Mouse (Mus musculus): ENCODE measurements around the gene Pwwp2b.
A peak's percentile ranks its signal among the peaks of the same experiment; 100 is the strongest.

Pwwp2b gene

DNA sequence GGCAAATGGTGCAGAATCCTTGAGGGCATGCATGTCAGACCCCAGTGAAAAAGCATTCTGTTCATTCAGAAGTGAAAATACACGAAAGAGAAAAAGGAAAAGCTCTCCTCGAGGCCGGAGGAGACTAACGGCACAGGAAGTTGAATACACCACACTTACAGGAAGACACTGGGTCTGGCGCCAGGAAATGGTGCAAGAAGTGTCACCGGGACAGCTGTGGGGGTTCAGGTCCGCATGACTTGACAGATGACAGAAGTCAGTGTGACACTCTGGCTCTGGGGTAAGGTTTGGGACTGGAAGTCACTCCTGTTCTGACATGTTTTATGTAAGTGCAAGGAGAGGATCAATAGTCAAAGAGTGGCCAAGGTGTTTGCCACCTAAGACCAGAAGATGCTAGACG, 23.6 kb upstream of the Pwwp2b start:
- no peak for DNase-seq (ENCODE audit: low read depth, low spot score)

DNA sequence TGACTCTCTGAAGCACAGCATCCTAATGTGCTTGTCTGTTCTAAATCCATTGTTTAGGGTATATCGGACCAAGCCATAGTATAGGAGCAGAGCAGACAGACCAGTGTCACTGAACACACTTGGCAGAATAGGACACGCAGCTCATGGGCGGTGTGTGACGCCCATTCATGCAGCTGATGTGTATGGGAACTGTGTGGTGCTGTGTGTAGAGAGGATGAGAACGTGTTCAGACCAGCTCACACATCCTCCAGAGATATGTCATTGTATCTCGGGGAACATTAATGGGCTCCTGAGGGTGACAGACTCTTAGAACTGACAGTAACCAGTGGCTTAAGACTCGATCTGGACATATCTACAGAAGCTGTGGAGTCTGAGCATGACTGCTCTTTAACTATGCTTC, 21.9 kb upstream of the Pwwp2b start:
- no peak for DNase-seq (ENCODE audit: low read depth, low spot score)

DNA sequence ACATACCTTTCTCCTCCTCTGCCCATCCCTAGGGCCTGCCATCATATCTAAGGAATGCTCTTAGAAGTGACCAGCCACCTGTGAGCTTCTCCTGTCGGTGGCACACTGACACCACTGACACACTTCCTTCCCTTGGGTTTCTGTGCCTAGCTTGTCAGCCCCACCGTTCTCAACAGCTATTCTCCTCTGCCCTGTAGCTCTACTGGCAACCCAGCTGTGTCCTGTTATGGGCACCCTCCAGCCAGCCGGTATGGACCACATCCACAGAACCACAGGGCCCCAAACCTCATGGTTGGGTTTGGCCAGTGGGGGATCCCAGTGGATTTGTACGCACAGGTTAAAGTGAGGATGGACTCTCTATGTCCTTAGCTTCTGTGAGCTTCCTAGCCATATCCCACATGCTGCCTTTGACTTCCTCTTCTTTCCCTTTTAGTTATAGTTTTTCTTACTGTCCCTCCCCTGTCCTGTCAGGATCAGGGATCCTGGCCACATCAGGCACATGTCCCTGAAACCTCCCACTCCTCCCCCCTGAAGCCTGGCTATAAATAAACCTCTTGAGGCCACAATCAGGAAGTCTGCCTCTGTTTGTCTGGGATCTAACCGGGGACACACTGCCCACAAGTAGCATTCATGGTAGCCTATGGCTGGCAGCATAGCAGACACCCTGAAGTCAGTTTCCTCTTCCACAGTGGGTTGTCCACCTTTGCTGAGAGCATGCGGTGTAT, 19.7 kb upstream of the Pwwp2b start:
- no peak for DNase-seq (ENCODE audit: low read depth, low spot score)

DNA sequence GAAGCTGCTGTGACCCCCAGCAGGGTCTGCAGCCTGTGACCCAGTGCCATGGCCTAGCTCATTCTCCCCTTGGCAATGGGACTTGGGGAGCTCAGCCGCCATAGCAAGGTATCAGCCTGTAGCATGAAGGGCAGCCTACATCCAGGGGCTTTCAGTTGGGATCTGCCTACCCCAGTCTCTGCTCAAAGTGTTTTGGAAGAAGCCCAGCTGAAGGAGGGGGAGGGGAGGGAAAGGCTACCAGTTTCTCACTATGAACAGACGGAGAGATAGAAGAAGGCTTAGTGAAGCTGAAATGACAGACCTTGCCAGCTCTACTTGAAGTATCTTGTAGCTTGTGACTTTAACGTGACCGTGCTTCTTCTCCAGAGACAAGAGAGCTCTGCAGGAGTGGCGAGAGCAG, 18.4 kb upstream of the Pwwp2b start:
- DNase-seq (ENCODE audit: low read depth, low spot score) = no peak

DNA sequence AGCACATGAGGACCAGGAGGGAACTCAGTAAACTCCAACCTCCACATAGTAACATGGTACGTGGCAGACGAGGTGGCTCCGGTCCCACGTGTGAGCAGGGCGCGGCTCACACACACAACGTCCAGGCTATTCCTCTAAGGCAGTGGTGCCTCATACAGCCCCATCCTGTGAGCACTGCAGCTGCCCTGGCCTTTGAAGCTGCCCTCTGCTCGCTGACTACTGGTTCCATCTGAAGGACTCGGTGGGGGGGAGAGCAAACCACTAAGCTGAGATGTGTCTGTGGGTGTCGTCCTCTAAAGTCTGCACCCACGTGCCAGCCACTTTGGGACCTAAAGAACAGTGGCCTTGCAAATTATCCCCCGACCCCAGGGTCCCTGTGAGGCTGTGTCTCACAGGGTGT, 18.0 kb upstream of the Pwwp2b start:
- DNase-seq (ENCODE audit: low read depth, low spot score) = no peak

DNA sequence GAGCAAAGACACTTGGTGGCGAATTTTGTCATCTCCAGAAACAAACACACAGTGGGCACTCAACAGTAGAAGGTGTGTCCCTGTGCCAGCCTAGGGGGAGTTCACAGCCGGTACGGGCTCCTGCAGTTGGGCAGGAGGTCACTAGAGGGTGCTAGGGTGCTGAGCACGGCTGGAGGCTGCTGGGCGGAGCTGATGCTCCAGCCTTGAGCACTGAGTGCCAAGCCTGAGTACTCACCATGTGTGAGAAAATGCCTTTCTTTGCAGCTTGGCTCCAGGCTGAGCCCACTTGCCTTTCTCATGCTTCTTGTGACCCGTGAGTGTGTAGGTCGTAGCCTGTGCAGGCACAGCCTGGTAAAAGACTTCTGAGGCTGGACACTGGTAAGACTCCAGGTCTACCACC, 14.6 kb upstream of the Pwwp2b start:
- DNase-seq (ENCODE audit: low read depth, low spot score) = peak; percentile 87

DNA sequence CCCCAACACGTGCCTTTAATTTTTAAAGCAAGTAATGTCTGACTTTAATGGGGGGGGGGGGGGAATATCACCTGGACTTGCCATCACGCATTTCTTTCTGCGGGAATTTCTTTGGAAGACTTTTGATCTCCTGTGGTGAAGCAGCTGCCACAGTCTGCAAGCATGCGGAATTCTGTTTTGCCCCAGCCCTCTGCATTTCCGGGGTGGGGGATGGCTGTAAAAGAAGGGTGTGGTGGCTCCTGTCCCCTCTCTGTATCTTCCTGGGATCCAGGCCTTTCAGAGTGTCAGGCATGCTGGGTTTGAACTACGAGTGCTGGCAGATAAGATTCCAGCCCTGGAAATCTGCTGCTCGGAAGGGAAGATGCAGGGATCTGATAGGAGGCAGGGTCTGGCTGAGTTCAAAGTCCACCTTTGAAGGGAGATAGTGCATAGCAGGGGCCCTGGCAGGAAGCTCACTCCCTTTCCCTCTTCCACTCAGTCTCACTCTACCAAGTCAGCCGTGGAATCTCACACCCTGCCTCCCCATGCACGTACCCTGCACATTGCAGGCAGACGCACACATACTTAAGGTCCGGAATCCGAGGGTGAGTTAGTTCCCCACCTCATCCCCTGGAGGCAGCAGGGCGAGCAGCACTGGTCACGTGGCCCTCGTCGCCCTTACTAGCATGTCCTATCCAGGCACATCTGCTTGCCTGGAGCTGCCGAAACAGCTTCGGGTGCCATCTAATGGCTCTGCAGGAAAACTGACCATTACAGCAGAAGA, 13.7 kb upstream of the Pwwp2b start:
- DNase-seq (ENCODE audit: low read depth, low spot score) = no peak

DNA sequence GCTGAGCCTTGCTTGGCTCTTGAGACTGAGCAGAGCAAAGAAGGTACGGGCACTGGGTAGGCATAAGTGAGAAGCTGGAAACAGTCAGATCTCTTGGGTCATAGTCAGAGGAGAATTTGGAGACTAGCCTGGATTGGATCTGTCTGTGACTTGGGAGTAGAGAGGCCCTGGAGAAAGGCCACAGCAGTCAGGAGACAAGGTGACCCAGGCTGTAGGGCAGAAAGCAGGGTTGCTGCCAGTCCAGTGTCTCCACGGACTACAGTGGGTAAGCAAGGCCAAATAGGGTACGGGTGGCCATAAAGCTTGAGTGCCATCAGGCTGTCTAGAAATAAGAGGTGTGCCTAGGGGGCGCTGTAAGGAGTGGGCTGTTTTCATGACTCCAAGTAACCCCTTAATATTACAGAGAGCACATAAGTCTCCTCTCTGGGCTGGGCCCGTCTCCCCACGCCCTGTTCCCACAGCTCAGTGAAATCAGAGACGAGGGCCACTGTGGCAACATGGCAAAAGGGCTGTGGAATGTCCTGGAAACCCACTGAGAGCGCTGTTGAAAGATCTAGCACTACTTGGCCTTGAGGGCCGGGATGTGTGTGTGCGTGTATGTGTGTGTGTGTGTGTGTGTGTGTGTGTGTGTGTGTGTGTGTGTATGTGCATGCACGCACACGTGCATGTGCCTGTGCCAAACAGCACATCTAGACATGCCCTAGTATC, 12.5 kb upstream of the Pwwp2b start:
- DNase-seq (ENCODE audit: low read depth, low spot score) = no peak

DNA sequence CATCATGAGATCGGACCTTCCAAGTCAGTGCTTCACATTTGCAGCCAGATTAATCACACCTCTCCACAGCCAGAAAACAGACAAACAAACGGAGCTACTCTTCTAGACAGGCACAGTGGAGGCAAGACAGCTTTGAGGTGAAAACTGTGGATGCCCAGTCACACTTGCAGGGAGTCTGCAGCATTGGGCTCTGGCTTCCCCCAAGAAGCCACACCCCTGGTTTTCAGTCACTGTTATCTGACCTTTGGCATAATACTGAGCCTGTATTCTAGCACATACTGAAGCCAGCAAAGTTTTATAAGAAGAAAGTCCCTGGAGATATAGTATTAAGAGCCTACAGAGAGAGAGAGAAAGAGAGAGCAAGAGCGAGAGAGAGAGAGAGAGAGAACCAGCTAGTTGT, 8.8 kb upstream of the Pwwp2b start:
- no peak for DNase-seq (ENCODE audit: low read depth, low spot score)

DNA sequence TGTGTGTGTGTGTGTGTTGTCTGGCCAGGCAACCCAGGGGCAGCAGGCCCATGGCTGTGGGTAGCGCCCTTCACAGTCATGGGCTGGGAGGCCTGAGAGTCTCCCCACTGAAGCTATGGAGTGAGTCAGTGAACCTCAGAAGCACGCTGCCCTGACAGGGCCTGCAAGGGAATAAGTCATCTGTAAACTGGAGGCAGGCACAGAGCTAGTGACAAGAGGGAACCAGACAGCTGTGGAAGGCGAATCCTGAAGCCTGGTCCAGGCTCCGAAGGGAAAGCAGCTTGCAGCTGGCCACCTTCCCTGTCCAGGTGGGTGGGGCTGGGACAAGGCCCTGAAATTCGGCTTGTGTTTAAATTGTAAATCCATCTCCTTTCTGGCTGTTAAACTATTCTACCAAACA, 2.2 kb upstream of the Pwwp2b start:
- no peak for DNase-seq (ENCODE audit: low read depth, low spot score)

DNA sequence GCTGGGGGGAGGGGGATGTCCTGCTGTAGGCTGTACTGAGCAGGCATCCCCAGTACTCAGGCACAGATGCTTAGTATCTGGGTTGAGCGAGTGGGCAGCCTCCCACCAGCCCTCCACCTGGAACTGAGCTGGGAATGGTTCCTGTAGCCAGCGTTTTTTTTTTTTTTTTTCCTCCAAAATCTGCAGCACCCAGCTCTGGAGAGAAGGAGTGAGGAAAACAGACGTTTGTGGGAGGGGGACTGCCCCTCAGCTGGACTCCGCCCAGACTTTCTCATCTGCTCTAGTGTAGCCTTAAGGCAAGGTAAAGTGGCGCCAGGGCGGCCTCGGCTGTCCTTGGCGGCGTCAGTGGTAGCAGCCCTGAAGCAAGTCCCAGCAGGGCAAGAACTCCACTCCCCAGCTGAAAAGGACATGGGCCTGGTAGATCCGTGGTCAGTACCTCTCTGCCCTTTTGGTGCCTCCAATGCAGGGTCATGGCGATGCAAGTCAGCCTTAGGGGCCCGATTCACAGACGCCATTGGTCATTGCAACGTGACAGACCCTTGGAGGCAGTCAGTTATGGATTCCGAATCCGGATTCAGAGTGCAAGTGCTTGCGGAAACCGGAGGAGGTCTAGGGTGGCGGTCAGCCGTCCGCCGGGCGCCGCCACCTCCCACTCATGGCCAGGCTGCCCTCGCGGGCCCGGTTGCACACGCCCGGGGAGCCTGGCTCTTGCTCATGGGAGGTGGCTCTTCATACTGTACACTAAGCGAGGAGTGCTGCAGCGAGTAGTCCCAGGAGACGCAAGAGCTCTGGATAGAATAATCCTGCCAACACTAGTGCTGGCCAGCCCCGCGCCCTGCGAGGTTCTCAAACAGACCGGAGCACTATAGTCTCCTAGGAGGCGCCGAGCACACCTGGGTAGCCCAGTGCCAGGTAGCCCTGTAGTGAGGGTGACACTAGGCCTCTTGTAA, 1.1 kb upstream of the Pwwp2b start:
- peak; percentile 58 for DNase-seq (ENCODE audit: low read depth, low spot score)

DNA sequence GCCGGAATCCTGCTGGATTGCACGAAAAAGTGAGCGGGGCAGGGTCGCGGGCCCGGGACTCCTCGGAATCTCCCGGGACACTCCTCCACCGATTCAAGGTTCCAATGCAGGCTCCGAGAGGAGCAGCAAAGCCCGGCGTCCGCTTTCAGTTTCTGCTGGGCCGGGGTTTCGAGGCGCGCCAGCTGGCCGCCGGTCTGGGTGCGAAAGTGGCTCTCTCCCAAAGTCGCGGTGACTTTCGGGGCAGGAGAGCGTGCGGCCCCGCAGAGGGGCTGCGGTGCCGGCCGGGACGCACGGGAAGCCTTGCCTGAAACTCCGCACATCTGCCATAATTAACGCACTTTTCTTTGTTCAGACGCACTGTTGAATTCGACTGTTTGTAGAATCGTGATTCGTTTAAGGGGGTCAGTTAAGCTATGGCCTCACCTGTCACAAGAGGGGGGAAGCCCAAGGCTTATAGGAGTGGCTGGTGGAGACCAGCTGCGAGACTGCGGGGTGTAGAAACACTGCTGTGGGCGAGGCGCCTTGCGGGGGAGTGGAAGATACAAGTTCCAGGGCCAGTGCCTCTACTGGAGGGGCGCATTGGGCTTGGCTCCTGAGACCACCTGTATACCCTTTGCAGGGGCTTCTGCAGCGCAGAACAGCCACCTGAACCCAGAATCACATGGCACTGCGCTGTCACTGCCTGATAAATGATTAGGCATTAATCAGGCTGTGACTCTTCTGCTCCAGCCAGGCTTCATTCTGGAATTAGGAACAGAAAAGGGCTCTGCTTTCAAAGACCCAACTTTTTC, 528 bp downstream of the Pwwp2b start:
- DNase-seq (ENCODE audit: low read depth, low spot score) = no peak

DNA sequence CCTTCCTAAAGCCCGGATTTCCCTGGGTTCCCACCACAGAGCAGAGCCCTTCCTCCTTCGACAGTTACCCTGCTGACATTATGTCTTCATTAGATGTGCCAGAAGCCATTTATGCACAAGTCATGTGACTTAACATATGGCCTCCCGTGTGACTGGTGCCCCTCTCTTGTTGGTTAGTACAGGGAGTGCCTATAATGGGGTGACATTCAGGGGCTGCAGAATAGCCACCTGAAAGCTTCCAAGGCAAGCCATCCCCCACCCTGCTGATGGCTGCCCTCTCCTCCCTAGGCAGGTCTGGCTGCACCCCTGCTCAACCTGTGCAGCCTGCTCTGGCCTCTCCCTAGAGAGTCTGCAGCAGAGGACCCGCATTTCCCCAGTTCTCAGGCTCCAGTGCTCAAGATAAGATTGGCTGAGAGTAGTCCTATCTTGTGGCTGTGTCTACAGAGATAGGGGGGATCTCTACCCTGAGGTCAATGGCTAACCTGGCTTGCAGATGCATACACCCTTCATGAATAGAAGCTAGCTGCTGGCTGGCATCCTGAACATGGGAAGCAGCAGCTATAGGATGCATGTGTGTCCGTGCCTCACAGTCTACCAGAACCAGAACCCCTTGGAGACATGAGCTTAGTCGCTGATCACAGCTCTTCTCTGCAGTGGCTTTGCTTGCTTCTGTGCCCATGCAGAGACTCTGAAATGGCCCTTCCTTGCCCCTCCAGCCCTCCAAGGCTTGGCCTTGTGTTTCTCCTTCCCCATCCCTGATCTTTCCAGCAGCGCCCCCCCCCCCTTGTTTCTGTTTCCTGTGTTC, 1.3 kb downstream of the Pwwp2b start:
- DNase-seq (ENCODE audit: low read depth, low spot score) = no peak

DNA sequence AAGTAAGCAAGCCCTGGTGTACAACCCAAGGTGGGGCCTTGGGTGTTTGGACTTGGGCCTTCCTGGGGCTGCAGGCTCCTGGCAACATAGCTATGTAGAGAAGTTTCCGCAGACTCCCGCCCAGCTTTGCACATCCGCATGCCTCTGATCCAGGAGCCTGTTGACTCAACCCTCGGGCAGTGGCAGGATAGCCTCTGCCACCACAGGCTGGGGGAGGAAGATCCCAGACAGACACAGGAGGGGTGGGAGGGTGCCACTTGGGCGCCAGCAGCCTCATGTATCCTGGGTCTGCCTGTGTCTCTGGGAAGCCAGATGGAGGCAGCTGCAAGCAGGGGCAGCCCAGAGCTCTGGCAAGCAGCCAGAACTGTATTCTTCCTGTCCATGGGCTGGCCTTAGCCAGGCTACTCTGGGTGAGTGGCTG, 3.6 kb downstream of the Pwwp2b start:
- peak; percentile 64 for DNase-seq (ENCODE audit: low read depth, low spot score)

DNA sequence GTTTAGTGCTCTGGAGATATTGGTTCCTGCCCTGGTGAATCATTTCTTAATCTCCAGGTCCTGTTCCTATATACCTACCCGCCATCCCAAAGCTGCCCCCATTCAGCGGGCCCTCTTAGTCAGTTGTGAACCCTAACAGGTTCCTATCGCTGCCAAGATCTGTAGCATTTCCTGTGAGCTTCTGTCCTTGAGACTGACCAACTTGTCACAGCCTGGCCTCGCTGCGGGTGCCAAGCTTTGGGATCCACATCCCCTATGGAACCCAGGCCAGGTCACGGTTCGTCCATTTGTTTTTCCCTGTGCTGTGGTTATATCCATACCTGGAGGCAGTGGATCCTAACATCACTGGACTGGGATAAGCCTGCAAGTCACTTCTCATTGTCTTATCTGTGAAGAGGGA, 4.3 kb downstream of the Pwwp2b start:
- no peak for DNase-seq (ENCODE audit: low read depth, low spot score)

DNA sequence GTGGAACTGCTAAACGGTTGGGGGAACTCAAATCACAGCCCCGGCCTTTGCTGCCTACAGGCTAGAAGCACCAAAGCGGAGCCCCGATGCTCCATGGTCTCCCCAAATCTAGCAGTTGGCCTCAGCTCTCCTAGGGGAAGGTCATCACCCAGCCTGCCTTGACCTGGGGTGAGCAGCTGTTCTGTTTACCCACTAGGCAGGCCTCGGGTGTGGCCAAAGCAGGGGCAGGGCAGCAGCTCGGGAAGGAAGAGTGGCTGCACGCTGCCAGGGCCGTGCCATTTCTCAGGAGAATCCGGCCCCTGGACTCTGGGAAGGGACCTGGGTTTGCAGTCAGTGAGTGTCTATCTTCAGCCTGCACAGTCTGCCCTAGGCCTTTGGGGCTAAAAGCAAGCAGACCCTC, 4.7 kb downstream of the Pwwp2b start:
- no peak for DNase-seq (ENCODE audit: low read depth, low spot score)

DNA sequence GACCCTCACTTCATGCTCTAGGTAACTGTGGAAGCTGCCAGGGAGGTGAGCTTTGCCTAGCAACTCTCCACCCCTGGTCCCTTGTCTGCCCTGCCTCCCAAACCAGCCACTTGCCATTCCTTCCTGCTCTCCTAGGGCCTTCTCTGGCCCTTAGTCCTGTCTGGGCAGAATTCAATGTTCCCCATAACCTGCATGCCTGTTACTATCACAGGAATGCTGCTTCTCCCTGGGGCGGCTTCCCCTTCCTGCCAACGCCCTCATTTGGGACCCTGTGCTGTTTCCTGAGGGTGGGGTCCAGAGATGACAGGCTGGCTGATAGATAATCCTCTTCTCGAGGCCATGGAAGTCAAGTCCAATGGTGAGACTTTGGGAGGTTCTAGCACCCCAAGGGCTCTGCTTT, 5.2 kb downstream of the Pwwp2b start:
- DNase-seq (ENCODE audit: low read depth, low spot score) = no peak

DNA sequence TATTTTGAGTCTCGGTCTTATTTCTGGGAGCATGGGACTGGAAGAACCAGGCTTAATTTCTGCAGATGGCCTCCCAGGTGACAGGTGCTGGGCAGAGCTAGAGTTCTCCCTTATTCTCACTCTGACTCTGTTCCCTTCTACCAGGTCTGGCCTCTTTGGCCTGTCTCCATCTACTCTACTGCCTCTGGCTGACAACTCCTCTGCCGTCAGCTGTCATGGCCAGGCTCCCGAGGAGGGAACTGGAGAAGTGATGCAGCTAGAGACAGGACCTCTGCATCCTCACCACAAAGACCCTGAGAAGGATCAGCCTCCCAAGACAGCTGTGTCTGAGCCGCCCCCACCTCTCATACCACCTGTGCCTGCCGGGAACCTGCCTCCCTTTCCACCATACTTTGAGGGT, 6.3 kb downstream of the Pwwp2b start:
- DNase-seq (ENCODE audit: low read depth, low spot score) = no peak

DNA sequence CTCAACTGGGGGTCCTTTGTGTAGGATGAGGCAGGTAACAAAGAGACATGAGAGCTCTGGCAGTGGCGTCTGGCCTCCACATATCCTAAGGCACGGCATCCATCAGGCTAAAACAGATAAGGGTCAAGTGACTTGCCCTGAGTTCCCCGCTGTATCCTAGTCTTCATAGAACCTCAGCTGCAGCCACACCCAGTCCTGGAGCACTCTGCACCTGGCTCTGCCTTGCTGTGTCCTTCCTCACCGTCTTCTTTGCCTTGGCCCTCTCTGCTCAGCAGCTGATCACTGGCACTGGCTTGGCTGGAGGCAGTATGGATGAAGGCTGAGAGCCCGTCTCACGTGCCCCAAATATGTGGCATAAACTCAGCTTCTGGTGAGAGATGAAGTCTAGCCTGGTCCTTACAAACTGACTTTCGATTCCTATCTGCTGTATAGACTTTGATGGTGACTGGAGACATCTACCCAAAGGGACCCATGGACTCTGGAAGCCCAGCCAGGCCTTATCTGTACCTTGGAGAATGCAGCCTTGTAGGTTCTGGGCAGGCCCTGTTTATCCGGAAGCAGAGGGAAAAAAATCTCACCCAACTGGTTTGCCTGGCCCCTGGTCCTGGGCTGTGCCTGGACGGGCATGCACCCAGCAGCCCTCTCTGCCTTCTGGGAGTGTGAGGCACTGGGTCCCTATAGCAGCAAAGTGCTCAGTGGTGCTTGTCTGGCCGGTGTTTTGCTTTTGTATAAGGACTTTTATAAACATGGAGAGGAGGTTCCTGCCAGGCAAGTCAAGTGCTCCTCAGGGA, 9.7 kb downstream of the Pwwp2b start:
- no peak for DNase-seq (ENCODE audit: low read depth, low spot score)

Data from 3T3-L1 (cell line).